Mouse (Mus musculus) heart, adult 8-10 months (tissue): ENCODE measurements around the gene Nrl. TPM values are rescaled to one million over a fixed set of nuclear protein-coding genes. Genes with fewer than 3 reads are reported as not detected.

Experiments
- DNase-seq: peaks from one replicate; pipeline ENCODE4 v3.0.0; 2022; ENCODE audit warnings: low spot score
- total RNA-seq, 4 experiments: library from RNA; stranded (reverse); gene quantifications; 2 replicates each; pipeline ENCODE4 v1.2.4; 2022

The Nrl gene
- total RNA-seq, 4 experiments from 2014 or later = not detected

- no peak for DNase-seq
Measured at GRCm38 (mm10) chr14:55486836-55487235, 37.9 kb downstream of the Nrl start.

GRCm38 (mm10) chr14:55484430-55485085 lies 40.2 kb downstream of the Nrl start:
- no peak for DNase-seq

- DNase-seq = no peak
Measured at GRCm38 (mm10) chr14:55479629-55480028, 45.2 kb downstream of the Nrl start.

GRCm38 (mm10) chr14:55478651-55479599 lies 45.9 kb downstream of the Nrl start, which contains the start of gene Dhrs4:
Gene Dhrs4 (plus strand): TSS chr14:55478758.
- peak; percentile 82 for DNase-seq

- no peak for DNase-seq
Measured at GRCm38 (mm10) chr14:55477829-55478228, 47.0 kb downstream of the Nrl start.

GRCm38 (mm10) chr14:55477421-55477820 lies 47.4 kb downstream of the Nrl start:
- no peak for DNase-seq

GRCm38 (mm10) chr14:55475654-55476053 lies 49.1 kb downstream of the Nrl start:
- no peak for DNase-seq

GRCm38 (mm10) chr14:55470806-55471205 lies 54.0 kb downstream of the Nrl start:
- no peak for DNase-seq

- no peak for DNase-seq
Measured at GRCm38 (mm10) chr14:55469821-55470220, 55.0 kb downstream of the Nrl start.

GRCm38 (mm10) chr14:55469041-55469440 lies 55.7 kb downstream of the Nrl start:
- no peak for DNase-seq

Other genes starting within 250 kb of the Nrl start
- 100 to 1,000 TPM; 132 to 160 (median 146) TPM for gene Dhrs4, start 46.2 kb downstream of the Nrl start, total RNA-seq
- gene Carmil3, start 34.3 kb downstream of the Nrl start, total RNA-seq = 1 to 10 TPM; 2.4 to 3.6 (median 2.4) TPM
- gene Cpne6, start 14.5 kb downstream of the Nrl start, total RNA-seq = under 1 TPM in 1 of 4 experiments, not detected in 3; 0.12 TPM
- gene Pck2, start 15.3 kb upstream of the Nrl start, total RNA-seq = 10 to 100 TPM in 2 of 4 experiments, 1 to 10 TPM in 2; 6.6 to 12.5 (median 9.3) TPM
- 100 to 1,000 TPM; 161 to 180 (median 166) TPM for gene Dcaf11, start 35.0 kb upstream of the Nrl start, total RNA-seq
- gene A730061H03Rik, start 35.4 kb upstream of the Nrl start, total RNA-seq = not detected
- 100 to 1,000 TPM; 165 to 203 (median 175) TPM for gene Fitm1, start 50.6 kb upstream of the Nrl start, total RNA-seq
- gene Psme1, start 53.1 kb upstream of the Nrl start, total RNA-seq = 100 to 1,000 TPM; 273 to 297 (median 284) TPM
- gene Emc9, start 60.3 kb upstream of the Nrl start, total RNA-seq = 10 to 100 TPM; 65.0 to 75.0 (median 68.2) TPM
- 100 to 1,000 TPM in 3 of 4 experiments, 10 to 100 TPM in 1; 92.6 to 112 (median 108) TPM for gene Psme2, start 66.1 kb upstream of the Nrl start, total RNA-seq
- 10 to 100 TPM; 23.9 to 29.1 (median 26.9) TPM for gene Rnf31, start 66.7 kb upstream of the Nrl start, total RNA-seq
- 1 to 10 TPM; 7.2 to 8.9 (median 8.4) TPM for gene Irf9, start 78.6 kb upstream of the Nrl start, total RNA-seq
- gene Rec8, start 93.1 kb upstream of the Nrl start, total RNA-seq = 1 to 10 TPM in 1 of 4 experiments, under 1 TPM in 3; 0.53 to 1.4 (median 0.67) TPM
- 10 to 100 TPM; 58.2 to 75.2 (median 71.6) TPM for gene Ipo4, start 111.0 kb upstream of the Nrl start, total RNA-seq
- 1 to 10 TPM; 1.6 to 3.3 (median 2.6) TPM for gene Gm49378, start 112.9 kb upstream of the Nrl start, total RNA-seq
- 10 to 100 TPM; 38.9 to 44.2 (median 40.8) TPM for gene Tm9sf1, start 118.8 kb upstream of the Nrl start, total RNA-seq
- under 1 TPM; 0.44 to 0.88 (median 0.52) TPM for gene Tssk4, start 125.2 kb upstream of the Nrl start, total RNA-seq
- 10 to 100 TPM; 46.2 to 64.1 (median 52.7) TPM for gene Mdp1, start 135.5 kb upstream of the Nrl start, total RNA-seq
- gene Gmpr2, start 147.0 kb upstream of the Nrl start, total RNA-seq = 10 to 100 TPM in 1 of 4 experiments, 1 to 10 TPM in 3; 7.8 to 11.2 (median 8.9) TPM
- 100 to 1,000 TPM; 245 to 279 (median 255) TPM for gene Nedd8, start 147.1 kb upstream of the Nrl start, total RNA-seq
- gene Tinf2, start 156.8 kb upstream of the Nrl start, total RNA-seq = 10 to 100 TPM; 11.1 to 15.2 (median 13.3) TPM
- gene Tgm1, start 188.9 kb upstream of the Nrl start, total RNA-seq = under 1 TPM; 0.16 to 0.43 (median 0.27) TPM
- 10 to 100 TPM; 13.3 to 14.6 (median 14.5) TPM for gene Rabggta, start 197.3 kb upstream of the Nrl start, total RNA-seq
- gene Dhrs1, start 220.7 kb upstream of the Nrl start, total RNA-seq = 10 to 100 TPM; 38.3 to 46.8 (median 43.2) TPM
- 10 to 100 TPM in 3 of 4 experiments, 1 to 10 TPM in 1; 9.6 to 13.2 (median 11.0) TPM for gene Nop9, start 220.7 kb upstream of the Nrl start, total RNA-seq
- 1 to 10 TPM in 3 of 4 experiments, under 1 TPM in 1; 0.95 to 1.9 (median 1.4) TPM for gene Cideb, start 233.5 kb upstream of the Nrl start, total RNA-seq
- under 1 TPM; 0.06 to 0.19 (median 0.13) TPM for gene Ltb4r2, start 236.4 kb upstream of the Nrl start, total RNA-seq
- gene Ltb4r1, start 241.0 kb upstream of the Nrl start, total RNA-seq = under 1 TPM in 3 of 4 experiments, not detected in 1; 0.19 to 0.49 (median 0.26) TPM